In the genomic region with DNA sequence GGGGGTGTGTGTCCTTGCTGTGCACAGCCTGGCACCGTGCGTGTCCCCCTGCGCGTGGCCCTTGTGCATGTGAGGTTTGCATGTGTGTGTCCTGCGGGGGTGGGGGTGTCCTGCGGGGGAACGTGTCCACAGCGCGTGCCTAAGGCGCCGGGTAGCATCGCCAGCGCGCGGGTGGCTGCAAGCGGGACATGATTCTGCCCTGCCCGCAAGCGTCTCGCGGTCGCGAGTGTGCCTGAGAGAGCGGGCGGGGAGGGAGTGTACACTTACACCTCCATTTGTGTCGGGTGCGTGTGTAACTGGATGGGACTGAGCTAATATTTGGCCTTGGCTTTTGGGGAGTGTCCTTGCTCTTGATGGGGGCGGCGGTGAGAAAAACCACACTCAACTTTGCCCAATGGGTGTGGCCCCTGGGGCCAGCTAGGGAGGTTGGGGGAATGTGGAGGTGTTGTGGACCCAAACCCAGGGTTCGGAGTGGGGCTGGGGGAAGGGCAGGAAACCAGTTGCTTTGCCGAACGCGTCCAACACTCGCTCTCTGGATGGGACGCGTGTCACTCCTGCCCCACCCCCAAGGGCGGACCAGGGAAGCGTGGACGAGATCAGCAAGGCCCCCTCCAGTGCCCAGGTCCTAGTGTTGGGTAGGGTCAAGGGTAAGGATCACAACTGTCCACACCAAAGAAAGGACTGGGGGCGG, we compare ENCODE assay signal across 8 mouse cellular contexts. TPM values are rescaled to one million over a fixed set of nuclear protein-coding genes. Genes with fewer than 3 reads are reported as not detected.
DNase-seq lines count a peak whose midpoint lies in the region; ATAC-seq and TF ChIP-seq lines count a peak whose summit lies in the region.

No protein-coding gene starts in this region.

- DNase-seq in ZHBTc4 (ENCODE audit: low read depth, low spot score): peak; percentile 51
- peak; percentile 46 for DNase-seq in embryo, embryonic 9.5 days (ENCODE audit: extremely low spot score)
- DNase-seq in kidney, postnatal 4 days: peak; percentile 74 to 79
- peak; percentile 58 for DNase-seq in lung, postnatal 10 days
- peak; percentile 68 to 72 for DNase-seq in right cerebral cortex, postnatal 10 days (ENCODE audit: low spot score in 2 of 2)
- DNase-seq in c-Kit-positive CD71-positive TER-119-positive erythroid progenitor cells, embryonic 14.5 days (ENCODE audit: low spot score): no peak

- no peaks in the 10 kb centered on the region for H3K36me3 ChIP-seq in C2C12 (ENCODE audit: control insufficient read depth, insufficient read depth)

- H3K79me2 ChIP-seq in C2C12 (ENCODE audit: control insufficient read depth, insufficient read depth): no peaks in the 10 kb centered on the region

- H3ac ChIP-seq in C2C12 (ENCODE audit: control insufficient read depth, insufficient read length, low read depth): peak overlapping the region; percentile 25

- H3K4me3 ChIP-seq in C2C12 (ENCODE audit: insufficient read depth, poor library complexity, severe bottlenecking): peak overlapping the region; percentile 14

- no peaks in the 10 kb centered on the region for H3K79me3 ChIP-seq in C2C12 (ENCODE audit: low read depth)

- H3K27me3 ChIP-seq in C2C12 (ENCODE audit: control insufficient read depth, insufficient read depth, insufficient read length): no peaks in the 10 kb centered on the region

- TF ChIP-seq CTCF in C2C12 (IDR thresholded peaks at IDR 0.05; ENCODE audit: control insufficient read depth, insufficient read depth, insufficient read length): no peak

- ATAC-seq in granulocyte monocyte progenitor cell, adult 5-6 weeks (replicated peaks; ENCODE audit: poor library complexity, severe bottlenecking): 0 out of 2 replicates have a peak, but pooled peaks have one; percentile 22

TF ChIP-seq in C2C12, 6 proteins besides CTCF, POLR2A, EP300 and RAD21:
- TF ChIP-seq MYOG (IDR thresholded peaks at IDR 0.05; ENCODE audit: control insufficient read depth, extremely low read depth, insufficient read length) (no peak), MYOD1 (IDR thresholded peaks at IDR 0.05; ENCODE audit: control insufficient read depth, insufficient read length, low read depth) (no peak), CEBPB (IDR thresholded peaks at IDR 0.05; ENCODE audit: low read depth) (no peak), MAX (IDR thresholded peaks at IDR 0.05) (no peak), FOSL1 (IDR thresholded peaks at IDR 0.05; ENCODE audit: insufficient read depth, low read length, poor library complexity, severe bottlenecking) (no peak), USF1 (IDR thresholded peaks at IDR 0.05; ENCODE audit: low read depth) (no peak)

RNA-seq across cellular contexts. Expression of a gene that starts 0.5 kb away (rescaled TPM):
- polyA plus RNA-seq in C2C12 (2012; fragmentation: generic; extraction: Trizol): 0.76 TPM
- total RNA-seq in granulocyte monocyte progenitor cell, adult 5-6 weeks (2014; fragmentation: Nextera tagmentation): 0.38 TPM in 1 of 2 replicates, not detected in the other
- 0.15 and 0.17 TPM in 2 replicates for total RNA-seq in granulocyte monocyte progenitor cell, adult 5-6 weeks (2017)

RNA-seq across cellular contexts. Expression of a gene that starts 39.2 kb away (rescaled TPM):
- polyA plus RNA-seq in C2C12 (2012; fragmentation: generic; extraction: Trizol): not detected
- not detected in 2 replicates for total RNA-seq in granulocyte monocyte progenitor cell, adult 5-6 weeks (2014; fragmentation: Nextera tagmentation)
- total RNA-seq in granulocyte monocyte progenitor cell, adult 5-6 weeks (2017): not detected in 2 replicates
